Mouse (Mus musculus) liver, embryonic 12.5 days (tissue): Measurements from ENCODE around the gene Psrc1. TPM values are rescaled to one million over a fixed set of nuclear protein-coding genes. Genes with fewer than 3 reads are reported as not detected.
A peak's percentile ranks its signal among the peaks of the same experiment; 100 is the strongest.

Source experiments
- ATAC-seq: fragments of 200-750 bp; cut with Nextera tagmentation; 2 replicates; pipeline ENCODE4 v1.8.0; 2017; ENCODE audit warnings: moderate number of reproducible peaks, mild to moderate bottlenecking, moderate library complexity
- H3K27ac ChIP-seq: fragments of 300-500 bp; sonication (generic); 2 replicates; pipeline ENCODE4 v1.5.1; 2016; ENCODE audit warnings: mild to moderate bottlenecking
- H3K27me3 ChIP-seq: fragments of 300-500 bp; sonication (generic); replicated peaks from 2 replicates; pipeline ENCODE4 v1.6.1; 2016; ENCODE audit warnings: mild to moderate bottlenecking, moderate library complexity
- H3K36me3 ChIP-seq: fragments of 300-500 bp; sonication (generic); 2 replicates; pipeline ENCODE4 v1.6.1; 2016; ENCODE audit warnings: mild to moderate bottlenecking, moderate library complexity
- H3K4me1 ChIP-seq: fragments of 300-500 bp; sonication (generic); 2 replicates; pipeline ENCODE4 v1.6.1; 2016
- H3K4me2 ChIP-seq: fragments of 300-500 bp; sonication (generic); 2 replicates; pipeline ENCODE4 v1.6.1; 2016; ENCODE audit warnings: mild to moderate bottlenecking, moderate library complexity
- H3K4me3 ChIP-seq: fragments of 300-500 bp; sonication (generic); 2 replicates; pipeline ENCODE4 v1.5.1; 2016; ENCODE audit warnings: mild to moderate bottlenecking, moderate library complexity
- H3K9ac ChIP-seq: fragments of 300-500 bp; sonication (generic); 2 replicates; pipeline ENCODE4 v1.6.1; 2016; ENCODE audit warnings: mild to moderate bottlenecking, moderate library complexity
- H3K9me3 ChIP-seq: fragments of 300-500 bp; sonication (generic); replicated peaks from 2 replicates; pipeline ENCODE4 v1.6.1; 2016; ENCODE audit warnings: mild to moderate bottlenecking, moderate library complexity
- WGBS: fragments of 180-500 bp; shearing (Covaris S2); methylation state at CpG from one replicate; pipeline ENCODE4 v1.1.7; 2016; ENCODE audit not compliant: insufficient replicate concordance; 5-methylcytosine and 5-hydroxymethylcytosine counted together
- polyA plus RNA-seq: library from polyadenylated mRNA; unstranded; fragments of >200 nt; fragmentation: Nextera tagmentation; extraction: Ambion mirVana; gene quantifications from 2 replicates; pipeline ENCODE4 v1.2.1, GENCODE M21; 2016

Psrc1 gene
- polyA plus RNA-seq, 1 experiment from 2014 or later = 21.2 TPM

DNA sequence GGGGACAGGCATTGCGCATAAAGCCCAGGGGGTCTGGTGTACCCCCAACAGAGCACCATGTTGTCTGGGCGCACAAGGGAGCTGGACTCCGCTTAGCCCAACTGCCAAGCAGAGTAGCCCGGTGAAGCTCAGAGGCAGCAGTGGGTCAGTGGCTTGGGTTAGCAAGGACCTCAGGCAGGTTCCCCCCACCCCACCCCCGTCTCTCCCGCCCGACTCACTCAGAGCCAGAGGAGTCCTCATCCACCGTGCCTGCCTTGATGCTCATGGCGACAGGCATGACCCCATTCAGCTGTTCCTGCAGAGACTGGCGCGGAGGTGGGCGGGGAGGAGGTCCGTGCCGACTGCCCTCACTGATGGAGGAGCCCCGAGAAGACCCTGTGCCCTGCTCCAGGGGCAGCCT is 9.2 kb downstream of the Psrc1 start:
- H3K9ac ChIP-seq = no peak overlapping the region
- no peak overlapping the region for H3K27ac ChIP-seq
- H3K27me3 ChIP-seq = peaks cover 28% of the 10 kb centered on the region
- no peaks in the 10 kb centered on the region for H3K9me3 ChIP-seq
- H3K4me2 ChIP-seq = 0 out of 2 replicates have a peak overlapping the region, but pooled peaks have one; percentile 10
- no peak overlapping the region for H3K4me3 ChIP-seq
- no peak for ATAC-seq
- H3K36me3 ChIP-seq = peaks cover 1% of the 10 kb centered on the region
- H3K4me1 ChIP-seq = peaks cover 14% of the 10 kb centered on the region
- 43% methylated on average over 15 of the region's 15 CpGs for WGBS

DNA sequence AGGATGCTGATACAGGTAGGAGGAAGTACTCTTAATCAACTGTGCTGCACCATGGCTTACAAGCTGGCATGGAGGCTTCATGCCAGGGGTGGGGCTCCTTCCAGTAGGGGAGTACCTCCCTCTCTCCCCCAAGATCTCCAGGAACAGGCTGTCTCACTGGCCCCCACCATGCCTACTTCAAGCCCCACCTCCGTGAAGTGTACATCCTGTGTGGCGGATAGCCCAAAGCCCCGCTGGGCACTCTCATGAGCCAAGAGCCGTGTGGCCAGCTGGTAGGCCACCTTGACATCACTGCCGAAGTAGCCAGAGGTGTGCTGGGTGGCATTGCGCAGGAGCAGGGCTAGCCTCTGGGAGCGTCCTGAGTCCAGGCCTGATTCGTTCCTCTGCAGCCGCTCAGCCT is 14.6 kb downstream of the Psrc1 start:
- Histone ChIP-seq H3K9me3 (no peaks in the 10 kb centered on the region), H3K27ac (no peak overlapping the region), H3K4me2 (no peak overlapping the region), H3K4me1 (0 out of 2 replicates have a peak, but pooled peaks cover 3% of the 10 kb centered on the region), H3K36me3 (no peaks in the 10 kb centered on the region), H3K27me3 (peaks cover 37% of the 10 kb centered on the region), H3K4me3 (no peak overlapping the region), H3K9ac (no peak overlapping the region)
- WGBS = 83% methylated on average over 9 of the region's 9 CpGs
- no peak for ATAC-seq

DNA sequence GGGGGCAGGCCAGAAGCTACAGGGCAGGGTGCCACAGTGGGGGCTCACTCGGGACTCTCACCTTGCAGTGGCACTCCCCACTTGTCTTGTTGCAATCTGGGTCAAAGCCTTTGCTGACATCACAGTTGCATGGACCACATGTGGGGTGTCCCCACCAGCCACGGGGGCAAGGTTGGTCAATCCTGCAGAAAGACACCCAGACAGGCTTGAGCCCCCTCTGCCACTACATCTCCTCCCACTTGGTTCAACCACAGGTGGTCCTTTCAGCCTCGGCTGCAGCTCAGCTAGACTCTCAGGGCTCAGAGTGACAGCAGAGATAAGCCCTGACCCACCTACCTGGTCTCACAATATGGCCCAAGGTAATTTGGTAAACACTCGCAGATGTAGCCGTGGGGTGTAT is 16.8 kb downstream of the Psrc1 start:
- Histone ChIP-seq H3K36me3 (no peaks in the 10 kb centered on the region), H3K27ac (no peak overlapping the region), H3K9me3 (no peaks in the 10 kb centered on the region), H3K4me1 (0 out of 2 replicates have a peak, but pooled peaks cover 3% of the 10 kb centered on the region), H3K27me3 (peaks cover 43% of the 10 kb centered on the region), H3K4me3 (no peak overlapping the region), H3K4me2 (no peak overlapping the region), H3K9ac (no peak overlapping the region)
- no peak for ATAC-seq
- 58% methylated on average over 5 of the region's 5 CpGs for WGBS

DNA sequence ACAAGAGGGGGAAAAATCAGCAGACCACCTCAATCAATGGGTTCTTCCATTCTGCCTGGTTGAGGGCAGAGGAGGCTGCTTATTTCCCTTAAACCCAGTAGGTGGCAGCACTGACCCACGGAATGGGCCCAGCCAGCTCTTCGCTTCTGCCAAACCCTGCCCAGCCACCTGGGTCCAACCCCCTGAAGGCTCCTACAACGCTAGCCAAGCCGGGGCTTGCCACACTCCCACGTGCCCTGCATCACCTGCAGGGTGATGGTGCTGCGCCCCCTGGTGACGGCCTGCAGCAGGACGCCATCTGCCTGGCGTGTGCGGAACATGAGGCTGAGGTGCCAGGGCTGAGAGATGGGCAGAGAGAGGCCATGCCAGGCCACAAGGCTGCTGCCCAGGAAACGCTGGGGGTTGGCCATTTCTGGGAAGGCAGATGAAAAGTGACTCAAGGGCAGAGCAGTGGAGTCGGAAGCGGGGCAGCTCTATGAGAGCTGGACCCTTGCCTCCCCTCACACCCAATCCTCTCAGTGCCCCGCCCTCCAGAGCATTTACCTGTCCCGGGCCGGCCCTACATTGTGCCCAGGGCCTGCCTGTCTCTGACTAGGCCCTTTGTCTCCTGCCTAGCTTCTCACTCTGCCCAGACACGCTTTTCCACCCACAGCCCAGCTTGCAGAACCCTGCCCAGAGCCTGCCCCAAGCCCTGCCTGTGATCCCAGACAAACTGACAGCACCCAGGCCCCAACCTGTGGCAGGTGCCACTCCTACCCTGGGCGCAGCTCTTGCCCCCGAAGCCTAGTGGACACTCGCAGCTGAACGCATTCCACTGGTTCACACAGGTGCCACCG is 18.3 kb downstream of the Psrc1 start:
- Histone ChIP-seq H3K4me2 (peak overlapping the region; percentile 34), H3K36me3 (no peaks in the 10 kb centered on the region), H3K4me3 (no peak overlapping the region), H3K27ac (no peak overlapping the region), H3K4me1 (0 out of 2 replicates have a peak, but pooled peaks cover 3% of the 10 kb centered on the region), H3K9me3 (no peaks in the 10 kb centered on the region), H3K27me3 (peaks cover 55% of the 10 kb centered on the region), H3K9ac (no peak overlapping the region)
- WGBS = 31% methylated on average over 22 of the region's 22 CpGs
- peak; percentile 65 for ATAC-seq

DNA sequence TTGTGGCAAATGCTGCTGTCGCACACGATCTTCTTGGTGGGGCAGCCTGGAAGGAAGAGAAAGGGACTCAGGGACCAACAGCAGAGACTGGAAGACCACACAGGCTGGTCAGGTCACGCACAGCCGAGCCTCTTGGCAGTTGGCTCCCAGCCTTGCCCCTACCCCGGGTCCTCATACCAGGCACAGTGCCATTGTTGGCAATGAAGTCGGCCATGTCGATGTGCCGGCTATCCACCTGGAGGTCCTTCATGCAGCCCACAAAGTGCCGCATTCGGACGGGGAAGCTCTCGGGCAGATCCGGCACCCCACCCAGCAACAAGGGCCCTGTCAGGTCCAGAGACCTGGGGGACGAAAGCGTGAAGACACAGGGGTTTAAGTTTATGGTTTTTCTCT is 18.9 kb downstream of the Psrc1 start:
- H3K4me2 ChIP-seq = no peak overlapping the region
- H3K36me3 ChIP-seq = no peaks in the 10 kb centered on the region
- no peak overlapping the region for H3K4me3 ChIP-seq
- ATAC-seq = no peak
- peaks cover 54% of the 10 kb centered on the region for H3K27me3 ChIP-seq
- 82% methylated on average over 15 of the region's 15 CpGs for WGBS
- H3K9ac ChIP-seq = no peak overlapping the region
- no peak overlapping the region for H3K27ac ChIP-seq
- H3K9me3 ChIP-seq = no peaks in the 10 kb centered on the region
- H3K4me1 ChIP-seq = 0 out of 2 replicates have a peak, but pooled peaks cover 3% of the 10 kb centered on the region

DNA sequence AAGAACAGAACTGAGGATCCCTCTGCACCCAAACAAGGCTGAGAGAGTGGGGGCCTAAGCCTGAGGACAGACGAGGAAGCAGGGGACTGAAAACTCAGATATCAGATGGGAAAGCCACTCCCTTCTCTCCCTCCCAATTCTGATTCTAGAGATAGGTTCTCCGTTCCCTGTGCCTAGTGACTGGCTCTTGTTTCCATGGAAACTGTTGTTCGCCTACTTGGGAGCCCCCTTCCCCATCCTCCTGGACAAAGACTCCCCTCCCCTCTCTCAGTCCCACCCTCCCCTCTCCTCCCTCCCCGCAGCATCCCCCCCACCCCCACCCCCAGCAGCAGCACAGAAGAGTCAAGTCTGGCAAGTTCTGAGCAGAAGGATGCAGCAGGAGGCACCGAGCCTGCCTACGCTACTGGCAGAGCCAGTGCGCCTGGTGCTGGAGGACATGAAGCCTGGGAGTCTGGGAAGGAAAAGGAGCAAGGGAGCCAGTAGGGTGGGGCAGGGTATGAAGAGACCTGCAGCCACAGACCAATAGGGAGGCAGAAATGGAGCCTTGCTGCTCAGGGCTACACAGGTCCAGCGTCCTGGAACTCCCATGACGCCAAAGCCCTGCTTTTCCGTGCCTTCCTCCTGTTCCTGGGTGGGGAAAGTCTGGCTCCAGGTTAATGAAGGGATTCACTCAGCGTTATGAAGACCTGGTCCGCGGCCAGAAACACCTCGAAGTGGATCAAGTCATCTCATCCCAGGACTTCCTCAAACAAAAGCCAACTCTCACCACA is 22.1 kb downstream of the Psrc1 start:
- H3K27me3 ChIP-seq = peaks cover 39% of the 10 kb centered on the region
- no peak for ATAC-seq

DNA sequence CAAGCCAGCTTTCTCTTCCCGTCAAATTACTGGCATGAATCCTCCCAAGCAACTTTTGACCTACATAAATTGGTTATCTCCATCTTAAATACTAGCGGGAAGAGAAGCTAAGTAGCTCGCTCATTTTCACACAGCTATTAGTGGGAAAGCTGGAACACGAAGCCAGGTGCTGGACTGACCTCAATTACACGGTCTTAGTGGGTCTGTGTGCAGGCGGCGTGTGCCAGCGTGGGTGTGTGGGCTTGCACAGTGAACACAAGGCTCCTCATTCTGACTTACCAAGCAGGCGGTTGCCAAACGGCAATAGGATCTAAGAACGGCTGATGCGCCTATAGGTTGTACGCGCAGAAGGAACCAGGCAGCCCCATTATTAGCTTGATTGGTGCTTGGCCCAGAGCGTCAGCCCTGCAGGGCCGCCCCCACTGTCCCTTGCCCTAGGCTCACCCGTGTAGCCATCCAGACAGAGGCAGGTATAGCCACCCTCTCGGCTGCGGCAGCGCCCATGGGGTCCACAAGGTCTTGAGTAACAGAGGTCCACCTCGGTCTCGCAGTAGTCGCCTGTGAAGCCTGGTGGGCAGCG is 22.8 kb downstream of the Psrc1 start:
- Histone ChIP-seq H3K27me3 (peaks cover 39% of the 10 kb centered on the region), H3K9ac (no peak overlapping the region), H3K27ac (no peak overlapping the region), H3K36me3 (no peaks in the 10 kb centered on the region), H3K9me3 (no peaks in the 10 kb centered on the region), H3K4me3 (no peak overlapping the region), H3K4me2 (no peak overlapping the region), H3K4me1 (0 out of 2 replicates have a peak, but pooled peaks cover 3% of the 10 kb centered on the region)
- no peak for ATAC-seq
- WGBS = 74% methylated on average over 24 of the region's 24 CpGs

More for the DNA sequence above, 22.1 kb downstream of the Psrc1 start:
- H3K27ac ChIP-seq = no peak overlapping the region
- H3K4me2 ChIP-seq = no peak overlapping the region
- no peaks in the 10 kb centered on the region for H3K9me3 ChIP-seq
- H3K4me3 ChIP-seq = no peak overlapping the region
- 43% methylated on average over 14 of the region's 14 CpGs for WGBS
- H3K36me3 ChIP-seq = no peaks in the 10 kb centered on the region
- 0 out of 2 replicates have a peak, but pooled peaks cover 3% of the 10 kb centered on the region for H3K4me1 ChIP-seq
- no peak overlapping the region for H3K9ac ChIP-seq

DNA sequence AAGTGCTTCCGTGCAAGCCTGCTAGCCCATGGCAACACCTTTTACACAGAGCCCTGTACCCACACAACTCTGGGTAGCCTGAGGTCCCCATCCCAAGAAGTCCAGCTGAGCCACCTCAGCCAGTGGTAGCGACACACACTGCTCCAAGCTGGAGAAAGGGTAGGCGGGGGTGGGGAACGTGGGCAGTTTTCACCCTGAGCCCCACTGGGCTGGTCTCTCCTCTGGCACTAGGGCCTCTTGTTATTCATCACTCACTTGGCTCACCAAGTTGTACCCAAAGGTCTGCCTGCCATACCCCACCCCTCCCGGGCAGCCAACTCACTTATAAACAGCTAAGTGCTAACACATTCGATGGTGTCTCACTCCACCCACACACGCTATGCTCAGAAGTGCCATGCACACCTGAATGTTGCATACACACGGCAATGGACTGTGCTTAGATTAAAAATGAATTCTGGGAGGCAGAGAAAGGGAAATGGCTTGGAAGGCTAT is 24.9 kb downstream of the Psrc1 start:
- no peak for ATAC-seq
- H3K4me1 ChIP-seq = no peaks in the 10 kb centered on the region
- 78% methylated on average over 8 of the region's 8 CpGs for WGBS

DNA sequence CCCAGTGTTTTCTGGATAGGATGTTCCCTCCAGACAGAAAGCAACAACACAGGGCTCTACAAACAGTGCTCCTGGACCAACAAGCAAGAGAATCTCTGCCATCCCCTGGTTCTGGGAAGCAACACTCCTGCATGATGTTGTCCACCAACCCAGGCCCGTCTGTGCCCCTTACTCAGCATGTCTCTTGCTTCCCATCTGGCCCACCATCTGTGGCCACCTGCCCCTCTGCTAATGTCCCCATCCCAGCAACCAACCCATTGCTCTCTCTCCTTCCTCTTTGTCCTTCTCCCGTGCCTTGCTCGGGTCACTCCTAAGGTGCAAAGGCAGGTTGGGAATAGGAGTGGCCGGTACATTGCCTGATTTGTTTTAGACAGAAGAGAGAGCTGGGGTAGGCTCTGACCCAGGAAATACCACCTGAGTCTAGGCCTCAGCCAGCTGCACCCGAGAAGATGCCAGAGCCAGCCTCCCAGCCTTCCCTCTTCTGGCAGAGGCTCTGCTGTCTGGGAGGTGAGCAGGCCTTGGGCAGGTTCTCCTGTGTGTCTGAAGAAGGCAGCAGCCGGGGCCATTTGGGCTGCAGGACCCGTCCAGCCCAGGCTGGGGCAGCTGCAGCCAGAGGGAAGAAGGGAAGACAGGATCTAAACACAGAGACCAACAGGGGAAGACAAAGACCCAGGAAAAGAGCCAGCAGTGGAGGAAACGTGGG is 26.2 kb downstream of the Psrc1 start:
- WGBS = 50% methylated on average over 8 of the region's 8 CpGs
- Histone ChIP-seq H3K4me3 (no peak overlapping the region), H3K27me3 (peaks cover 30% of the 10 kb centered on the region), H3K9me3 (peaks cover 20% of the 10 kb centered on the region; the same call in 1 of the 2 replicates), H3K4me2 (no peak overlapping the region), H3K36me3 (0 out of 2 replicates have a peak, but pooled peaks cover 5% of the 10 kb centered on the region), H3K4me1 (no peaks in the 10 kb centered on the region), H3K27ac (no peak overlapping the region), H3K9ac (no peak overlapping the region)
- no peak for ATAC-seq

More for the DNA sequence above, 24.9 kb downstream of the Psrc1 start:
- no peak overlapping the region for H3K4me2 ChIP-seq
- H3K36me3 ChIP-seq = 0 out of 2 replicates have a peak, but pooled peaks cover 3% of the 10 kb centered on the region
- no peak overlapping the region for H3K4me3 ChIP-seq
- peaks cover 26% of the 10 kb centered on the region for H3K27me3 ChIP-seq
- no peak overlapping the region for H3K27ac ChIP-seq
- H3K9me3 ChIP-seq = peaks cover 9% of the 10 kb centered on the region; the same call in 1 of the 2 replicates
- no peak overlapping the region for H3K9ac ChIP-seq

DNA sequence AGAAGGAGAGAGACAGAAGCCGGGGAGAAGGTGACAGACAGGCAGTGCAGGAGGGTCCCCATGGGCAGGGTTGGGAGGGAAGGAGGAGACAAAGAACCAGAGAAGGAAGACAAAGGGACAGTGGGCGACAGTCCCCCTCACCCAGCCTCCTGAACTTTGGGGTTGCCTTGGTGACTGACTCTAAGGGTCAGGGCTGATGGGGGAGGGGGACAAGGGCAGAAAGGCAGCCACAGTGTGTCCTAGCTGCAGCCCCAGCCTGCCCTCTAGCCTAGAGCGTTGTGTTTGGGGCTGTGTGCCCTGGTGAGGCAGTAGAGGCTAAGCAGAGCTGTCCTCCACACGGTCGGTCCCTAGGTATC is 26.7 kb downstream of the Psrc1 start:
- Histone ChIP-seq H3K4me1 (peaks cover 5% of the 10 kb centered on the region), H3K9ac (no peak overlapping the region), H3K27me3 (peaks cover 35% of the 10 kb centered on the region), H3K36me3 (0 out of 2 replicates have a peak, but pooled peaks cover 5% of the 10 kb centered on the region), H3K27ac (no peak overlapping the region), H3K4me3 (no peak overlapping the region), H3K9me3 (peaks cover 20% of the 10 kb centered on the region; the same call in 1 of the 2 replicates), H3K4me2 (no peak overlapping the region)
- ATAC-seq = no peak
- WGBS = 41% methylated on average over 5 of the region's 5 CpGs

DNA sequence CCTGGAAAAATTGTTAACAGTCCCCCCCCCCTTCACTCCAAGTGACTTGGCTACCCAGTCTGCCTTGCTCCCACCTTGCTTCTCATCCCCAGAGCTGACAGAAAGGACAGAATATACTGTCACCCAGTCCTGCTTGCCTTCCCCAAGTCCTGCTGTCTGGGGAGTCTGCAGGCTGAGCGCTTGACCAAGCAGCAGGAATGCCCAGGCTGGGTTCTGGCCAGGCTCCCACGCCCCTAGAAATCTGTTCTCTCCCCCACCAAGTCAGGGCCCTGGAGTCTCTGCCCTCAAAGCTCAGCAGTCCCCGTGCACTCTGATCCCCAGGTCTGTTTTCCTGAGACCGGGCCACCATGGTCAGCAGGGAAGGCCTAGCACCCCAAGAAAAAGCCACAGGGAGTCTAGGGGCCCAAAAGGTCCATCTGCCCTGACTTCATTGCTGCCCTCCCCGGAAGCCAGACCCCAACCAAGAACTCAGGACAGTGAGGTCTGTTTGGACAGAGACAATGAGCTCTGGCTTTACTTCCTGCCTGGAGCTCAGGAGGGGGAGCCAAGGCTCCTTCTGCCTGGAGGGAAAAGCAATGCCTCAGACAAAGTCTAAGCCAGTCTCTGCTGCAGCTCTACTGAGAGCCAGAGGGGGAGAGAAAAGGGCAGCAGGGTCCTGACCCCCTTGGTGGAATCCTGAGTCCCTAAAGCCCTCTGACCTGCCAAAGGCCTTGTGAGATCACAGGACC is 27.6 kb downstream of the Psrc1 start:
- Histone ChIP-seq H3K36me3 (0 out of 2 replicates have a peak, but pooled peaks cover 5% of the 10 kb centered on the region), H3K27me3 (peaks cover 36% of the 10 kb centered on the region), H3K4me1 (peaks cover 13% of the 10 kb centered on the region), H3K4me2 (no peak overlapping the region), H3K9me3 (peaks cover 20% of the 10 kb centered on the region; the same call in 1 of the 2 replicates), H3K27ac (no peak overlapping the region), H3K4me3 (no peak overlapping the region), H3K9ac (no peak overlapping the region)
- WGBS = 60% methylated on average over 5 of the region's 5 CpGs
- no peak for ATAC-seq
